ENCODE assay signal across 8 mouse cellular contexts in the genomic region with DNA sequence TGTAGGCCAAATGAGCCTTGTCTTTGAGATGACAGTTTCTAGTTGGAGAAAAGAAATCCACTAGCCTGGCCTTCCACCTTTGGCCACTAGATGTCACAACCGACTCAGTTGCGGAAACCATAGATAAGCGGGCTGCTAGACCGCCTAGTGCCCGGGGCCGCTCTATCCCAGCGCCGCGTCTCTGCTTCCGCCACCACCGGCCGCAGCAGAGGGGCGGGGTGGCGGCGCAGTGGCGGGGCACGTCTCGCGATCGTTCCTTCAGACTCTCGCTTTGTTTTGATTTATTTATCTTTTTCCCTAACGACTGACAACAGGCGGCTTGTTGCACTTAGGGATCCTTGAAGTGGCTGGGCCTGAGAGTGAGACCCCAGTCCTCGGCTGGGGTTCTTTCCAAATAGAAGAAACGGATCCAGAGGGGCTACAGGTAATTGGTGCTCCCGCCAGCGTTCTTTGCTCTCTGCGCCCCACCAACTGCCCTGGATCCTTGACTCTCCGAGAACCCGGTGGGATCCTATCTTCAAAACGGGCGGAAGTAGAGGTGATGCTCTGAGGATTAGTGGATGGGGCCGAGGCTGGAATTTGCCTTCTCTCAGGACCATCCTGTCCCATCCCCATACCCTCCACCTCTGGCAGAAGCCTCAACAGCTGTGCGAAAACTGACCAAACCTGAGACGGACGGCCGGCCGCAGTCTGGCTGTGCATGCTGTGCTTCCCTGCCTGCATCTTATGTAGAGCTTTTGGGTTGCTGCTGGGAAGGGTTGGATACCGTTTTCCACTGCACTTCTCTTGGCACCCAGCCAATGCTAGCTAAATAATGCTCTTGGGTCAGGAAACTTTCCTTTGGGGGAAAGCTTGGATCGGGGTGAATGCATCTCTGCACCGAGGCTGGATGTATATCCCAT. TPM values are rescaled to one million over a fixed set of nuclear protein-coding genes. Genes with fewer than 3 reads are reported as not detected.
A peak's percentile ranks its signal among the peaks of the same experiment; 100 is the strongest.
DNase-seq lines count a peak whose midpoint lies in the region; ATAC-seq lines count a peak whose summit lies in the region.

No protein-coding gene starts in this region.

- H3K4me1 ChIP-seq in hindbrain, embryonic 14.5 days (replicated peaks; ENCODE audit: control insufficient read depth, insufficient read depth, low read length), result peaks cover 8% of the 10 kb centered on the region

- no peaks in the 10 kb centered on the region for H3K9me3 ChIP-seq in hindbrain, embryonic 14.5 days (ENCODE audit: control insufficient read depth, low read length)

- H3K27ac ChIP-seq in hindbrain, embryonic 14.5 days, result peak overlapping the region; percentile 90

- H3K27me3 ChIP-seq in hindbrain, embryonic 14.5 days (ENCODE audit: control insufficient read depth, insufficient read depth, low read length), result no peaks in the 10 kb centered on the region

- peaks cover 25% of the 10 kb centered on the region for H3K36me3 ChIP-seq in hindbrain, embryonic 14.5 days (replicated peaks; ENCODE audit: control insufficient read depth, insufficient read depth)

- peak overlapping the region; percentile 90 for H3K9ac ChIP-seq in hindbrain, embryonic 14.5 days

- peak overlapping the region; percentile 78 for H3K4me3 ChIP-seq in hindbrain, embryonic 14.5 days (replicated peaks; ENCODE audit: low read length)

- peak overlapping the region; percentile 78 for H3K4me2 ChIP-seq in hindbrain, embryonic 14.5 days (replicated peaks)

- WGBS in hindbrain, embryonic 14.5 days, result under 1% methylated on average over 41 of the region's 41 CpGs

- ATAC-seq in hindbrain, embryonic 14.5 days (ENCODE audit: low FRiP score), result peak; percentile 98

- peak; percentile 96 for DNase-seq in R1 (ENCODE audit: low read depth, low spot score)
- DNase-seq in cerebellum, postnatal 25 days, result peak; percentile 93 to 96
- peak; percentile 91 to 96 for DNase-seq in frontal cortex, postnatal 25 days (ENCODE audit: low spot score in 2 of 2)
- DNase-seq in hindbrain, embryonic 14.5 days (ENCODE audit: low spot score), result peak; percentile 97
- peak; percentile 89 to 90 for DNase-seq in layer of hippocampus, postnatal 36 days
- DNase-seq in lung, postnatal 36 days, result peak; percentile 98
- peak; percentile 98 for DNase-seq in retina, postnatal 1 day
- DNase-seq in urinary bladder, adult 18-20 months (ENCODE audit: low spot score in 2 of 2), result peak; percentile 75 to 87

RNA-seq across cellular contexts. Expression of a gene that starts 5.3 kb away (rescaled TPM):
- 141 and 158 TPM in 2 replicates for polyA plus RNA-seq in hindbrain, embryonic 14.5 days (2014; fragmentation: Nextera tagmentation; extraction: Ambion mirVana)
- 10 to 100 TPM; 68.1 to 69.1 TPM for total RNA-seq in layer of hippocampus, postnatal 36 days (2021)

RNA-seq across cellular contexts. Expression of a gene that starts 5.4 kb away (rescaled TPM):
- 148 and 169 TPM in 2 replicates for polyA plus RNA-seq in hindbrain, embryonic 14.5 days (2014; fragmentation: Nextera tagmentation; extraction: Ambion mirVana)
- total RNA-seq in layer of hippocampus, postnatal 36 days (2021), result 100 to 1,000 TPM; 104 to 112 TPM

RNA-seq across cellular contexts. Expression of a gene that starts 26.1 kb away (rescaled TPM):
- polyA plus RNA-seq in hindbrain, embryonic 14.5 days (2014; fragmentation: Nextera tagmentation; extraction: Ambion mirVana), result 14.2 and 14.3 TPM in 2 replicates
- 10 to 100 TPM; 43.3 to 51.6 TPM for total RNA-seq in layer of hippocampus, postnatal 36 days (2021)

RNA-seq across cellular contexts. Expression of a gene that starts 29.9 kb away (rescaled TPM):
- polyA plus RNA-seq in hindbrain, embryonic 14.5 days (2014; fragmentation: Nextera tagmentation; extraction: Ambion mirVana), result not detected in 2 replicates
- 1 to 10 TPM in 1 of 2 experiments, under 1 TPM in 1; 0.95 to 1.6 TPM for total RNA-seq in layer of hippocampus, postnatal 36 days (2021)

RNA-seq across cellular contexts. Expression of a gene that starts 38.0 kb away (rescaled TPM):
- 41.9 and 46.4 TPM in 2 replicates for polyA plus RNA-seq in hindbrain, embryonic 14.5 days (2014; fragmentation: Nextera tagmentation; extraction: Ambion mirVana)
- 10 to 100 TPM; 88.5 to 95.6 TPM for total RNA-seq in layer of hippocampus, postnatal 36 days (2021)

Comparison
In these comparisons a context has a peak if more than half of its experiments do, and no peak if none do; other contexts are left out.
1. Peak in every context shown above with its lines: DNase-seq, ATAC-seq, H3K4me3 ChIP-seq and H3K27ac ChIP-seq.